Mouse (Mus musculus) cerebellum, postnatal 10 days (tissue): Measurements from ENCODE around the gene Gm20479.

Experiments
- DNase-seq, 2 experiments: peaks; one replicate each; pipeline ENCODE4 v3.0.0; 2021; ENCODE audit warnings: mixed read lengths in 2 of 2

Gm20479 gene

DNA sequence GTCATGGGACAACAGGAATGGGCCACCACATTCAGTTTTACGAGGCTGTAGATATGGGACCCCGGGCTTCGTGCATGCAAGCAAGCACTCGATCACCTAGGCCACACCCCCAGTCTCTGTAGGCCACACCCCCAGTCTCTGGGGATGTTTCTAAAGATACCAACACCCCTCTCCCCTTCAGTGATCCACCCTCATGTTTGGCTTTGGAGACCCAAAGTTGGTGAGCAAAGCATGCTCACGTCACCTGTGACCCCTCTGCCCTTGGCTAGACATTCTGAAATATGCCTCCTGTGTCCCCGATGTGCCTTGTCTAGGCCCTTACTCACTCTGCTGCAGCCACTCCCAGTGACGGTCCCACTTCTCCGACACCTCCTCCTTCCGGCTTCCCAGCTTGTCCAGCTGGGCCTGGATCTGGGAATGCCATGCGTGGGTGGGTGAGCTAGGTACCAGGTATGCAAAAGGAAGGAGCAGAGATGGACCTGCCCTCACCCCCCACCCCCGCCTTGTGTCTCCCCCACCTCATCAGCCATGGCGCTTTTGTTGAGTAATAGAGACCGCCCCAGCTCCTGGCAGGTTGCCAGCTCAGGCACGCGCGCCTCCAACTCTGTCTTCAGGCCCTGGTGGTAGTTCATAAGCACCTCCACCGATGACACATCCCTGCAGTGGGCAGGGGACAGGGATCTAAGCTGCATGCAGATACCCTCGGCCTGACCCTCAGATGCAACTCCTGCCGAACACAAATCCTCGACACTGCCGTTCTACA lies 9.0 kb upstream of the Gm20479 start:
- peak in 1 of 2 experiments; percentile 52 for DNase-seq

DNA sequence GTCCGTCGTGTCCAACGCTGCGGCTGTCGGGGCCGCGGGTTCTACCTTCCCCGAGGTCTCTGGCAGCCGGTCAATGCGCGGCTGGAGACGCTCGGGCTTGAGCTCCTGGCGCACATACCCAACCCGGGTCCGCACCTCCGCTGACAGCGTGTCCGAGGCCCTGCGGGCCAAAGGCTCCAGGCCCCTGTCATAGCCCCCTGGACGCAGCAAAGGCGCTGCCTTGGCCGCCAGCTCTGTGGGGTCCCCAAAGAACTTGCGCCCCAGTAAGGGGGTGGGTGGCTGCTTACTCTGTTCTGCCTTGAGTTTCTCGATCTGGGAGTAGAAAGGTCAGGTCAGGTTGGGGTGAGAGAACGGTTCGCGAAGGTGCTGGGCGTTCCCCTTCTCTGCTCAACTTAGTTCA lies 7.2 kb upstream of the Gm20479 start:
- DNase-seq, result peak in 1 of 2 experiments; percentile 39

DNA sequence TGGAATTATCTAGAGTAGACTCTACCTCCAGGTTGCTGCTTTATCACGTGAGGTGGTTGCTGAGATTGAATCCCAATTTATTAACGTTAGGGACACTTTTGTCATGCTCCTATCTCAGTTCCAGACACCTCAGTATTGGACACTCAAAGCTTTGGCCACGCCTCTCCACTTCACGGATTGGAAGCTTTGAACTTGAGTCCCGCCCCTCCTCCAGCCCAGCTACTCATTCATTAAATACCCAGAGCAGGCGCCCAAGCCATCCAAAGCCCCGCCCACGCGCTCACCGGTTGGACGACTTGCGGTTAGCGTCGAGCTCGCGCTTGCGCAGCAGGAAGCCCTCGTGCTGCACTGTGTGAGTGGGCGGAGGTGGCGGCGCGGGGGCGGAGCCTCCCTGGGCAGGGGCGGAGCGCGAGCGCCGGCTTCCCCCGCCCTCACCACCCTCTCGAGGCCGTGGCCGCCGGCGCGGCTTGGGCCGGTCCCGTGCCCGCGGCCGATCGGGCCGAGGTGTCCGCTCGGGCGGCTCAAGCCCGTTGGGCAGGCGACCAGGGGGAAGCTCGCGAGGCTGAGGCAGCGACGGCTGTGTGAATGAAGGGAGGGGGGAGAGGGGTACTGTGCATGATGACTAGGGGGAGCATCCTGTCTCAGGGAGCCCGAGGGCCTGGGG lies 4.2 kb upstream of the Gm20479 start:
- DNase-seq, result peak; percentile 99 to 100

DNA sequence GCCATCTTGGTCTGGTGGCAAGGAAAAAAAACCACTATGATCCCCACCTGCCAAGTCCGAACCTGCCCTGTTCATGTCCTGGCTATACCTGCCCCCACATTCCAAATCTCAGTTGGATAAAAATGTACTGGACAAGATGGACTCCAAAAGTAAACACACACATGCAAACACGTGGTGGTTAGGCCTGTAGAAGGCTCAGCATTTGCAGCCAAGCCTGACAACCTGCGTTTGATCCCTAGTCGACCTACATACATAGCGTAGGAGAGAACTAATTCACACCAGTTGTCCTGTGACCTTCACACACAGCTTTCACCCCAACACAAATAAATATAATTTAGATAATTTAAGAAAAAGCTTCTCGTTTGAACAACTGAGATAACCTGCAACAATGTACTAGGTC lies 3.5 kb upstream of the Gm20479 start:
- DNase-seq, result no peak

DNA sequence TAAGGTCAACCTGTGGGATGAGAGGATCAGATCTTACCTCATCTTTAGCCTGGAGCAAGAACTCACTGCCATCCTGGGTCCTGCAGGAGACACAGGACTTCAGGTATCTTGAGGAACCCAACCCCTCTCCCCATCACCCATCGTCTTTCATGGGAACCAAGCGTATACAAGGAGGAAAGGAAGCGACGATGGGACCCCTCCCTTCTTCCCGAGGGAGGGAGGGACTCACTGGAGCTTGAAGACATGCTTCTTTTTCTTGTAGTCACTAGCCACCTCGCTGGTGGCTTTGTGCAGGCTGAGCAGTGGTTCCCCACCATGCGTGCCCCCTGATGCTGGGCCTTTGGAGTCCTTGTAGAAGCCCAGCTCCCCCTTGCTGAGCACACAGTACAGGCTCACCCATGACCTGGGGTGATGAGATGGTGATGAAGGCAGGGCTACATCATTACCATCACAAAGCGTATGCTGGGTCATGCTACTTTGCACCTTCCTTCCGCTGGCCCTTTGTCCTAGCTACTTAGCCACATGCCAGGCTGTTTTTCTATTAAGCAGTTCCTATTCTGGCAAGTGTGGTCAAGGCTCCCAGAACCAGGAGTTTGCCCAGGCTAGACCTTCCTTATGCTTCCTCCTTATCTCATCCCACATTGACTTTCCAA lies 2.6 kb upstream of the Gm20479 start:
- DNase-seq, result no peak

DNA sequence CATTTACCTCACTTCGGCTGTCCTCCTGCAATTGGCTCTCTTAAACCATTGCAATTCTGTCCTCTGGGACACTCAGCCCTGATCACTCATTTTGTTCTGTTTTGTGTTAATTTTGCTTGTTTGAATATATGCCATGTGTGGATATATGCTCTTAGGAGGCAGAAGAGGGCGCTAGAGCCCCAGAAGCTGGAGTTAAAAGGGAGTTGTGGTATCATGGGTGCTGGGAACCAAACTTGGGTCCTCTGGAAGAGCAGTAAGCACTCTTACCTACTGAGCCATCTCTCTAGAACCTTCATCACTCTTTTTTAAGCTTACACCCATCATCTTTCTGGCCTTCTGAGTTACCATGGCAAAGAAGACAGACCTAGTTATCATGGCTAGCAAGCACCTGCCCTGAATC lies 1.9 kb upstream of the Gm20479 start:
- no peak for DNase-seq

DNA sequence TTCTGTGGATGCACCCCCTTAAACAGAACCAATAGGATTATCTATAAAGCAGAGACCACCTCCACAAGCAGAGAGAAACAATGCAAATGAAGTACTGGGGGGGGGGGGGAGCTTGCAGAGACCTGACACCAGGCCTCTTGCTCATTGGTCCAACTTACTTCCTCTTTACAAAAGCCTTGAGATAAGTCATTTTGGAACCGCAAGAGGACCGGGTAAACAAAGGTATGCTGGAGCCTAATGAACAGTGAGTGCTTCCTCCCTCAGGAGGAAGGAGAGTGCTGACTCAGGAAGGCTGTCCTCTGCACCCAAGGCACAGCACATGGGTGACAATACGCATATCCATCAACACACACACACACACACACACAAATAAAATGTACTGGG lies 368 bp upstream of the Gm20479 start:
- no peak for DNase-seq

DNA sequence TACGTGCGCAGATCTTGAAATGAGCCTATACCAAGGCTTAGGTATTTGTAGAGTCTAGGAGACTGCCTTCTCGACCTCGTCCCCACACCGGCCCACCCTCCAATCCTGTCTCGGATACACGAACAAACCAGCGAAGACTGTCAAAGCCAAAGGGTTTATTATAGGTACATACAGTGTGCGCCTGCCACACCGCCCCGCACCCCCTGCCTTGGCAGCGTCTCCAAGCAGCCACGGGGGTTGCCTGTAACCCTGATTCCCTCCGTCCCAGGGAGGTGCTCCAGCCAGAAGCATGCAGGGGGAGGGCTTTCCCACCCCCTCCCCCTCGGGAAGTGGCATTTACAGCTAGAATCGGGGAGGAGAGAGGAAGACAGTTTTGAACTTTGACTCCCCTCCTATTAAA lies 971 bp downstream of the Gm20479 start:
- DNase-seq, result peak; percentile 62 to 68

DNA sequence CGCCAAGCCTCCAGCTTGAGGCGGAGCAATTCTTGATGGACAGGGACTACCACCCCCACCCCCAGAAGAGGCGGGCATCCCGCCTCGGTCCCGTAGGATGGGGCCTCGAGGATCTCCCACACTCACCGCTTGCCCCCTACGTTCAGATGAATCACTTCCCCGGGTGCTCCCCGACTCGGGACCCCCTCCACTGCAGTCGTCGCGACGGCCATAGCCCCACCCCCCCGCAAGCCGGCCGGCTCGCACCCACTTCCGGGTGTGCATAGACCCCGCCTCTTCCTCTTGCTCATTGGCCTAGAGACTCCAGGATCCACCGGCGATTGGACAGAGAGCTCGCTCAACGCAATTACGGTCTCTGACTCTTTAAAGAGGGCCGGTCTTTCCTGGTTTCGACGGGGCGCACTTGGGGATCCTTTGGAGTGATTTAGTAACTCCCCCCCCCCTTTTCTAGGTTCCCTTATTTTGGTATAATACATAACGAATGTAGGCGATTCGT lies 1.4 kb downstream of the Gm20479 start, which contains the start of gene Shkbp1:
TSS of gene Shkbp1 (minus strand) at position 275 of the 496 bp plus-strand sequence.
- peak; percentile 93 for DNase-seq

DNA sequence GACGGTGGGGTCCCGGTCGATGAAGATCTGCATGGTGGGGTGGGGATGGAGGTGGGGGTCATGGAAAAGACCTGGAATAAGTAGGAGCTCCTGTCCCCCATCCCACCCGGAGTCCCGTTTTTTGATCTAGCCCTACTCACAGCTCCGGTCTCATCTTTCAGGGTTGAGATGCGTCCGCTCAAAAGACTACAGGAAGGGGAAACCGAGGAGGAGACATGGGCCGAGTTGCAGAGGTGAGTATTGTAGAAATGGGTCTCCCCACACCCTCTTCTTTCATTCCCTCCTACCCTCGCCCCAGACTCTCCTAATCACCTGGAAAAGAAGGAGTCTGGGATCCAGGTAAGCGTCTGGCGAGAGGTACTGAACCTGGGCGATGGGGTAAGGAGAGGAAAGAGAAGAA lies 2.0 kb downstream of the Gm20479 start:
- no peak for DNase-seq

DNA sequence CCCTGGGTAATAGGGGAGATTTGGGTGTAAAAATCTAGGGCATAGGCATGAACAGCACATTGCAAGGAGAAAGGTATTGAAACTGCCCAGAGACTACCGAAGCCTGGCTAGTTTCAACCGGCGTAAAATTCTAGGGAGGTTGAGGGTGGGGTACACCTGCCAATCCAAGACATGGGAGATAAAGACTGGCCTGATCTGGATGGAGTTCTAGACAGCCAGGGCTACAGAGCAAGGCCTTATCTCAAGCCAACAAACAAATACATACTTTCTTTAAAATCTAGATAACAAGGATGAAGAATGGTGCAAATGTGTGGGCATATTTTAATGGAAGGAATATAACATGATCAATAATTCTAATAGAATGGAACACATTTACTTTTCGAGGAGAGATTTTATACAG lies 2.4 kb downstream of the Gm20479 start:
- no peak for DNase-seq

DNA sequence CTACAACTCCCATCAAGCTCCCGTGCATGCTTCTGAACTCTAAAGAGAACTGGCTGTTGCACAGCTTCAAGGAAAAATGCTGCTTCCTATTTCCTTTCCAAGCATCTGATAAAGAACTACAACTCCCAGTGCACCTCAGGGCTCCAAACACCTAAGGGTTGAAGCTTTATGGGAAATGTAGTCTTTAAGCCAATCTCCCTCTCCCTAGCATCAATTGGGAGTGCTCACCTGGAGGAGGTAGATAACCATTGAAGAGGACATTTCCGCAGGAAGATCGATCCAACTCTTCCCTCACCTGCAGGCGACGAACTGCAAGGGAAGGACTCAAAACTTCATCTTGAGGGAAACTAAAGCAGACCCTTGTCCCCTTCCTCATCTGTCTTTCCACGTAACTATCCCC lies 3.1 kb downstream of the Gm20479 start:
- DNase-seq, result peak in 1 of 2 experiments; percentile 42

DNA sequence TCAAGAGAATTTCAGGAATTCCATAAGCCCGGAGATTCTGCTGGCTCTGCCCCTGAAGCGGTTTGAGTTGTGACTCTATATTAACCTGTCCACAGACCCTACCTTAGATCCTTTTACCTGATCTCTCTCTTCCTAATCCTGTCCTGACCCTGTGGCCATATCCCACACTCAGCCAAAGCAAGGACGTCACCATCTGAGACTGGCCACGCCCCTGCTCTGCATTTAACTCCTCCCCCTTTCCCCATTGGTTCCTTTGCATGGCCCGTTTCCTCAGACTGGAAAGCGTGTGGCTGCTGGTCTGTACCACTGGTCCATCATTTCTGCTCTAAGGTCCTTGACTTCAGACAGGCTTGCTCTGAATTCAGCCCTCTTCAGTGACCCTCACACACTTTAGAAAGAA lies 11.8 kb downstream of the Gm20479 start:
- no peak for DNase-seq

DNA sequence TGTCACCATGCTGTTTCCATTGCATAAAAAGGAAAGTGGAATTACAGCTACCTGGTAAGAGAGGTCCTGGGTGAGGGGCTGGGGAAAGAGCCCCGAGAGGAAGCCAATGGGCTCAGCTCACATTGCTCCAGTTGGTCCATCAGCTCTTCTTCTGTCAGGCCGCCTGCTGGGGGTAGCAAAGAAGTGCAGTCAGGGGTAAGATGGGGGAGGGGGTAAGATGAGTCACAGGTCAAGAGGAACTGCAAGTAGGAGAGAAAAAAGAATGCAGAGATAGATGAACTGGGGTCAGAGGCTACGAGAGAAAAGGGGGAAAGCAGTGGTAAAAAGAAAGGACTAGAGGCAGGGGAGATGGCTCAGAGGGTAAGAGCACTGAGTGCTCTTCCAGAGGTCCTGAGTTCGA lies 14.6 kb downstream of the Gm20479 start:
- DNase-seq, result no peak

DNA sequence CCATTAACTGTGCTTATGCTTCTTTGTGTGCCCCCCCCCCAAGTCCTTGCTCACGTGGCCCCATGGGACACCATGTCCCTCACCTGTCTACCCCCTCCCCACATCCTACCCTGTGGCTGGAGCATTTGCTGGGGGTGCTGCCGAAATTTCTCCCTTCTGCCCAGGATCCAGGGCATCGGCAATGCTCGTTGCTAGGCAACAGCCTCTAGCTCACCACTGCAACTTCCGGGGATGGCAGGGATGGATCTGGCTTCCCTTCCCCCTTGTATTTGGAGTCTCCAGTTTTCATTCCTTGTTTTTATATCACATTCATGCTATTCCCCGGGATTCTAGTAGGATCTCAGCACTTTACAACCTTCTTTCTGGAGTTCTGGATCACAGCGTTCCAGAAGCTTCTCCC lies 17.7 kb downstream of the Gm20479 start:
- peak in 1 of 2 experiments; percentile 58 for DNase-seq

DNA sequence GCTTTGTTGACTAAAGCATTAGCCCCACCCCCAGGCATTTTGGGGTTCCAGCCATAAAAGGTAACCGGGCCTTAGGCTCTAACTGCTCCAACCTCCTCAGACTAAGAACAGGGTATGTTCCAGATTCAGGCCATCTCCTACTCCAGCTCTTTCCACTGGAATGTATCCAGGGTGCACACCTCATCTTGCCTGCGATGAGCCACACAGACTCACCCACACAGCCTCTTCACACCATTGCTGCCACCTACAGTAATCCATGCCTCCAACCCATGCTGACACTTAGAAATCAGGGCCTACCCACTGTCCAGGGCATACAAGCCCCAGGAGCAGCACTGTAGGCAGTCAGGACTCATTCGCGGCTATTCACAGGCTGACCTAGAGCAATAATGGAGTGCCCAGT lies 18.1 kb downstream of the Gm20479 start:
- DNase-seq, result no peak

DNA sequence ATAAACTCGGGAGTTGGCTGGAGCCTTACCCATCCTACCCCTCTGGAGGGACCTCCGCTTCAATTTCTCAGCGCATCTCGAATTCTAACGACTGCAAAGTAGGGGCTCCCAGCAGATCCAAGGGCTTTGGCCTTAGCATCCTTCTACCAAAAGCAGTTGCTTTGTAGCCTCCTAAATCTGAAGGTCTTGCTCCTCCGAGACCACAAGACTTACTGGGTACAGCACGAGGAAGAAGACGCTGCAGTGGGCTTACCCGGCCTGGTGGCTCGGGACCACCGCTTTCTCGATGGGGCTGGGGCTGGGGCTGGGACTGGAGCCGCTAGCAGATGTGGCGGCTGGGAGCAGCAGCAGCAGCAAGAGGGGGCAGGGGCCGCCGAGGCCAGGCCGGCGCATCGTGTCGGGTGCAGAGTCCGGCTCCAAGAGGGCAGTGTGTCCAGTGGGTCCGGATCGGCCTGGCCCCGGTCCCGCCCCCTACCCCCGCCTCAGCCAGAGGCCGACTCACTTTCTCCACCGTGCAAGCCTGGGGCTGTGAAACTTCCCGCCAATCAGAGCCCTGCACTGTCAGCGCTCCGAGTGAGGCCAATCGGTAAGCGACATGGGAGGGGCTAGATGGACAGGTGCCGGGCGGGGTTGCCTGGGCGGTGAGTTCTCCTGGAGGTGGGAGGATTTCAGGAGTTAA lies 19.9 kb downstream of the Gm20479 start, which contains the start of gene Ltbp4:
TSS of gene Ltbp4 (minus strand) at position 518 of the 679 bp plus-strand sequence.
- peak; percentile 53 to 64 for DNase-seq

DNA sequence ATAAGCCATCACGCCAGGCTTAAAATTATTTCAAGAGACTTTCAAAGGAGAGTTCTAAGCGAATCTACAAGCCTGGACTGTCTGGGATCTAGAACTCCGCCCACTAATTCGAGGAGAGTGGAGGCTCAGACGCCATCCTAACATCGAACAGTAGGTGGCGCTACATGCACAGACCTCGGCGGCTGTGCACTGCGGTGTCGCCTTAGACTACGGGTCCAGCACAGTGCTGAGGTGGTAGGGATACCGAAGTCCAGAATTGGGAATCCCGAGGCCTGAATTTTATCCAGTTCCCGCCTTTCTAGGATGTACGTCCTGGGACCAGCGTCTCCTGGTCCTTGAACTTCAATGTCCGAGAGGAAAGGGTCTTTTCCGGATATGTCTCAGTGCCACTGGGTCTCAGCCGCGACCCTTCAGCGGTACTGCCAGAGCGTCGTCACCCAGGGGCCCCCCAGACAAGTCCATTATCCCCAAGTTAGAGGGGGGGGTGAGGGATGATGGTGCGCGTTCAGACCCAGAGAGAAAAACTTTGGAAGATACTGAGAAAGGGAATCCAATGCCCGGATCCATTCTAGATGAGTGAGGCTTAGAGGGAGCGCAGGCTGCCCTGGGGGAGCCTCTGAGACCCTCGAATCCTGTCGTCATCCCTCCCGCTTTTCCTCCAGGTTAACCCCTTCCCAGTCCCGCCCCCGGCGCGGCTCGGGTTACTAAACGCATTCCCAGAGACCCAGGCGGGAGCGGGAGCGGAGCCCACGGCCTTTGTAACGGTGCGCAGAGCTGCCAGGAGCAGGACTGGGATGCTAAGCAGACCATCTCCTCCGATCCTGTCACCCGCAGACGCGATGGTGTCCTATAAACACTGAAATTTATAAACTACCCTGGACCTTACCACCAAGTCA lies 21.0 kb downstream of the Gm20479 start:
- peak; percentile 96 to 97 for DNase-seq

DNA sequence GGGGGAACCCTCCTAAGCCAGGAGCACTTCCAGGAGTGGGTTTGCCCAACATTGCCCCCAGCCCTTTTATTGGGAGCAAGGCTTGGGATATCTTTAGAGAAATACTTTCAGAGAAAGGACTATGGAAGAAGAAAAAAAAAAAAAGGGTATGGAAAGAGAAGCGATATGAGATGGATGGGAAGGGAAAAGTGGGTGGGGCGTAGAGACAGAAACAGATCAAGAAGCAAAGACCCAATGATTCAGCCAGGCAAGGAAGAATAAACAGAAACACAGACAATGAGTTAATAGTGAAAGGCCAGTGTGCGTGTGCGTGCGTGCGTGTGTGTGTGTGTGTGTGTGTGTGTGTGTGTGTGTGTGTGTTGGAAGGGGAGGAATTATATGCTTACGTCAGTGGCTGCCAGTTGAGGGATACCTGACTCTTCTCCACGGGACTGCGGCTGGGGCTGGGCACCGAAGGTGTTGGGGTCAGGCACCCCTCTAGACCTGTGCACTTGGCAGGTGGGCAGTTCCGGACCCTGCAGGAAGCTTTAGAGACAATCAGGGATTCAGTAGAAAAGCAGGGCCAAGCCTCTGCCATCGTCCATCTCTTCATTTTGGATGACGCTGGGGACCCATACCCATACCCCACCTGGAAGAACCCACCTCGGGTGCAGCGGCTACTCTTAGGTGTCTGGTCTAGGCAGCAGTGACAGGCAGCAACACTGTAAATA lies 22.1 kb downstream of the Gm20479 start:
- no peak for DNase-seq

DNA sequence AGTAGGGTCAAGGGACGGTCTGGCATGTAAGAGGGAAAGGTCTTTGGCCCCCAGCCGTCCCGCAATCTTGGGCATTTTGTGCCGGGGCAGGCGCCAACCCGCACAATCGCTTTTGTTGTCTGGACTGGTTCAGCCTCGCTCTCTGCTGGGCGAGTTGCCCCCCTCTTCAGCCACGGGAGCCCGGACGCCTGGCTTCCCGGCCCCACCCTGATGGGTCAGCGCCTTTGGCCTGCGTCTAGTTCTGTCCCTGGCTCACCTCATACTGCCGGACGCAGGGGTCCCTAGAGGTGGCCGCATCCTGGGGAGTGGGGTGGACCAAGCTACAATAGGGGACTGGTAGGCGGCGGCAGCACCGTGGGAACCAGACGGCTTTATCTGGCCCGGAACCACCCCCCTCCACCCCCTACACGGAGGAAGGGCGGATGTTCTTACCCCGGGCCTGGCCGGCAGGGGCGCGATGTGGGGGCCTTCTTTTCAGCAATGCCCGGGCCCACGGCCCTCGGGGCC lies 22.8 kb downstream of the Gm20479 start:
- peak in 1 of 2 experiments; percentile 39 for DNase-seq
